Mouse (Mus musculus) heart, embryonic 14.5 days (tissue): ENCODE measurements around the gene Sec61a1. TPM values are rescaled to one million over a fixed set of nuclear protein-coding genes. Genes with fewer than 3 reads are reported as not detected.
A peak's percentile ranks its signal among the peaks of the same experiment; 100 is the strongest.

Experiments used
- ATAC-seq: fragments of 200-750 bp; cut with Nextera tagmentation; 2 replicates; pipeline ENCODE4 v1.8.0; 2017; ENCODE audit warnings: low read depth, moderate TSS enrichment; ENCODE audit not compliant: insufficient number of reproducible peaks, insufficient read depth, low FRiP score
- H3K27ac ChIP-seq, 2 experiments: fragments of 200-500 bp in 1 of 2; fragments of 300-500 bp in 1 of 2; sonication (generic) in 1 of 2; replicated peaks in 1 of 2; 2 replicates each; pipeline ENCODE4 v1.5.1; 2012 to 2014; ENCODE audit warnings: low read depth in 2 of 2, low read length in 2 of 2, control low read depth in 1 of 2, mild to moderate bottlenecking in 1 of 2, mixed read lengths in 1 of 2; ENCODE audit not compliant: control insufficient read depth in 1 of 2, insufficient read depth in 1 of 2
- H3K27me3 ChIP-seq: fragments of 300-500 bp; sonication (generic); 2 replicates; pipeline ENCODE4 v1.6.1; 2014; ENCODE audit warnings: mild to moderate bottlenecking, low read length, control low read depth; ENCODE audit not compliant: control insufficient read depth, insufficient read depth
- H3K36me3 ChIP-seq: fragments of 300-500 bp; sonication (generic); 2 replicates; pipeline ENCODE4 v1.6.1; 2014; ENCODE audit warnings: mild to moderate bottlenecking, control low read depth, low read length, mixed read lengths; ENCODE audit not compliant: control insufficient read depth, insufficient read depth
- H3K4me1 ChIP-seq, 2 experiments: fragments of 200-500 bp in 1 of 2; fragments of 300-500 bp in 1 of 2; sonication (generic) in 1 of 2; 2 replicates each; pipeline ENCODE4 v1.6.1; 2012 to 2014; ENCODE audit warnings: low read length in 2 of 2, control low read depth in 1 of 2, mixed read lengths in 1 of 2; ENCODE audit not compliant: control insufficient read depth in 2 of 2, insufficient read depth in 2 of 2
- H3K4me2 ChIP-seq: fragments of 300-500 bp; sonication (generic); 2 replicates; pipeline ENCODE4 v1.6.1; 2014; ENCODE audit warnings: mild to moderate bottlenecking, low read length
- H3K4me3 ChIP-seq, 2 experiments: fragments of 200-500 bp in 1 of 2; fragments of 300-500 bp in 1 of 2; sonication (generic) in 1 of 2; 2 replicates each; pipeline ENCODE4 v1.5.1; 2012 to 2014; ENCODE audit warnings: low read length in 2 of 2, mild to moderate bottlenecking in 2 of 2, control low read depth in 1 of 2, low read depth in 1 of 2, moderate library complexity in 1 of 2; ENCODE audit not compliant: control insufficient read depth in 1 of 2, insufficient read depth in 1 of 2
- H3K9ac ChIP-seq: fragments of 300-500 bp; sonication (generic); 2 replicates; pipeline ENCODE4 v1.6.1; 2014; ENCODE audit warnings: mild to moderate bottlenecking, low read length
- H3K9me3 ChIP-seq: fragments of 300-500 bp; sonication (generic); 2 replicates; pipeline ENCODE4 v1.6.1; 2016; ENCODE audit warnings: low read length, control low read depth; ENCODE audit not compliant: control insufficient read depth
- WGBS: fragments of 180-500 bp; shearing (Covaris S2); extraction: QIAGEN DNeasy Blood & Tissue Kit; methylation state at CpG from one replicate; pipeline ENCODE4 v1.1.7; 2014; 5-methylcytosine and 5-hydroxymethylcytosine counted together
- polyA plus RNA-seq: library from polyadenylated mRNA; unstranded; fragments of >200 nt; fragmentation: Nextera tagmentation; extraction: Ambion mirVana; gene quantifications from 2 replicates; pipeline ENCODE4 v1.2.1, GENCODE M21; 2014

The Sec61a1 gene
- polyA plus RNA-seq = 161 and 166 TPM in 2 replicates

- H3K36me3 ChIP-seq = peaks cover 26% of the 10 kb centered on the region
- H3K4me3 ChIP-seq = peak within 1 kb of the TSS; percentile 80 to 97
- ATAC-seq = peak; percentile 93
- no peaks in the 10 kb centered on the region for H3K9me3 ChIP-seq
- peak within 1 kb of the TSS; percentile 94 for H3K4me2 ChIP-seq
- WGBS = 0% methylated on average over 70 of the region's 80 CpGs
- peak within 1 kb of the TSS; percentile 99 for H3K9ac ChIP-seq
- H3K27me3 ChIP-seq = no peaks in the 10 kb centered on the region
- peak within 1 kb of the TSS; percentile 77 to 93 for H3K27ac ChIP-seq
- peaks cover 28 to 50% of the 10 kb centered on the region in 2 experiments for H3K4me1 ChIP-seq
Observed at GRCm38 (mm10) chr6:88518404-88519263, at the start of gene Sec61a1. Sec61a1 (minus strand) TSS chr6:88518905.

- Histone ChIP-seq H3K4me3 (no peak overlapping the region; a peak in 1 of 4 replicates), H3K9me3 (no peaks in the 10 kb centered on the region), H3K9ac (no peak overlapping the region), H3K4me1 (no peaks in the 10 kb centered on the region), H3K36me3 (no peaks in the 10 kb centered on the region), H3K4me2 (peak overlapping the region; percentile 43), H3K27ac (no peak overlapping the region), H3K27me3 (peaks cover 16% of the 10 kb centered on the region)
- ATAC-seq = no peak
- WGBS = 32% methylated on average over 7 of the region's 7 CpGs
Observed at GRCm38 (mm10) chr6:88566676-88567075, 48.0 kb upstream of the Sec61a1 start.

GRCm38 (mm10) chr6:88565033-88565432 is 46.3 kb upstream of the Sec61a1 start:
- no peak overlapping the region for H3K9ac ChIP-seq
- 17% methylated on average over 6 of the region's 6 CpGs for WGBS
- H3K27me3 ChIP-seq = peaks cover 16% of the 10 kb centered on the region
- no peak overlapping the region for H3K27ac ChIP-seq
- no peaks in the 10 kb centered on the region for H3K4me1 ChIP-seq
- no peak for ATAC-seq
- H3K36me3 ChIP-seq = no peaks in the 10 kb centered on the region
- no peaks in the 10 kb centered on the region for H3K9me3 ChIP-seq
- H3K4me2 ChIP-seq = no peak overlapping the region
- no peak overlapping the region for H3K4me3 ChIP-seq

- Histone ChIP-seq H3K9ac (no peak overlapping the region), H3K27ac (no peak overlapping the region), H3K27me3 (0 out of 2 replicates have a peak, but pooled peaks cover 6% of the 10 kb centered on the region), H3K4me2 (no peak overlapping the region), H3K36me3 (no peaks in the 10 kb centered on the region), H3K9me3 (no peaks in the 10 kb centered on the region), H3K4me1 (no peaks in the 10 kb centered on the region), H3K4me3 (no peak overlapping the region)
- WGBS = 78% methylated on average over 4 of the region's 4 CpGs
- ATAC-seq = no peak
Observed at GRCm38 (mm10) chr6:88560156-88560555, 41.5 kb upstream of the Sec61a1 start.

- Histone ChIP-seq H3K27ac (no peak overlapping the region), H3K9me3 (no peaks in the 10 kb centered on the region), H3K4me3 (no peak overlapping the region), H3K36me3 (no peaks in the 10 kb centered on the region), H3K9ac (no peak overlapping the region), H3K4me1 (no peaks in the 10 kb centered on the region), H3K27me3 (0 out of 2 replicates have a peak, but pooled peaks cover 2% of the 10 kb centered on the region), H3K4me2 (no peak overlapping the region)
- 35% methylated on average over 5 of the region's 5 CpGs for WGBS
- ATAC-seq = no peak
Observed at GRCm38 (mm10) chr6:88559688-88560087, 41.0 kb upstream of the Sec61a1 start.

- Histone ChIP-seq H3K27ac (no peak overlapping the region), H3K27me3 (no peaks in the 10 kb centered on the region), H3K4me3 (no peak overlapping the region), H3K9ac (no peak overlapping the region), H3K4me1 (no peaks in the 10 kb centered on the region), H3K4me2 (no peak overlapping the region), H3K9me3 (no peaks in the 10 kb centered on the region), H3K36me3 (no peaks in the 10 kb centered on the region)
- WGBS = 57% methylated on average over 1 of the region's 1 CpGs
- no peak for ATAC-seq
Observed at GRCm38 (mm10) chr6:88558076-88558475, 39.4 kb upstream of the Sec61a1 start.

GRCm38 (mm10) chr6:88557548-88557947 is 38.8 kb upstream of the Sec61a1 start:
- no peak overlapping the region for H3K9ac ChIP-seq
- 19% methylated on average over 4 of the region's 4 CpGs for WGBS
- no peaks in the 10 kb centered on the region for H3K36me3 ChIP-seq
- no peaks in the 10 kb centered on the region for H3K9me3 ChIP-seq
- H3K27me3 ChIP-seq = no peaks in the 10 kb centered on the region
- no peak overlapping the region for H3K4me3 ChIP-seq
- H3K4me2 ChIP-seq = no peak overlapping the region
- no peak for ATAC-seq
- no peaks in the 10 kb centered on the region for H3K4me1 ChIP-seq
- H3K27ac ChIP-seq = no peak overlapping the region
